Mouse (Mus musculus) myocyte (in vitro differentiated cells): ENCODE data around the gene Sun2.

ENCODE experiments used
- POLR2A ChIP-seq: IDR thresholded peaks from one replicate; pipeline ENCODE4 v1.6.1; 2011; ENCODE audit warnings: low read depth, mild to moderate bottlenecking, control low read depth, moderate library complexity; ENCODE audit not compliant: insufficient read length
- TCF12 ChIP-seq: IDR thresholded peaks from one replicate; pipeline ENCODE4 v1.6.1; 2011; ENCODE audit warnings: mild to moderate bottlenecking, control low read depth; ENCODE audit not compliant: poor library complexity, insufficient read depth, severe bottlenecking
- USF1 ChIP-seq: IDR thresholded peaks from one replicate; pipeline ENCODE4 v1.6.1; 2011; ENCODE audit warnings: low read depth, mild to moderate bottlenecking, control low read depth, moderate library complexity

- TF ChIP-seq POLR2A (no peak), USF1 (no peak), TCF12 (no peak)
These were observed 18.6 kb upstream of the Sun2 start for GRCm38 (mm10) chr15:79760956-79761355.
